Mouse (Mus musculus): Measurements from ENCODE around the gene Olfr1049. TPM values are rescaled to one million over a fixed set of nuclear protein-coding genes. Genes with fewer than 3 reads are reported as not detected.
"Not testable (repeated sequence)": the region's sequence is repeated elsewhere in the genome, so short reads cannot be mapped to it uniquely, and the experiment has no call there.

The Olfr1049 gene
- total RNA-seq (2014; rRNA removed) (not detected in 2 replicates), polyA plus RNA-seq (2012; rRNA removed) (not detected in 2 replicates)

DNA sequence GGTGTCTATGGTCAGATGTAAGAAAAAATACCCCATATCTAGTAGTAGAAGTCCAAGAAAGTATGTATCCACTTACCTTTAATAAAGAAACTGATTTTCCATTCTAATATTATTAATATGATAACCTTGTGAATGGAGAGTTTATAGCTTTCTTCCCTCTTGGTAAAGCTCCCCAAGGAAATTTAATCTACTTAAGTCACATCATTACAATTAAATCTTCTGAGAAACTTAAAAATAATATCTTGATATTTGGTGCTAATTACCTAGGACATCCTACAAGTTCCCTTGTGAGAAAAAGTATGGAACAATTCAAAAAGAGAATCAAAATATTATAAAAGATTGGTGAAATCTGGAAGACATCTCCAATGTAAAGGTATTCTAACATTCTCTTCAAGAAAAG, at the start of gene Olfr1049:
Olfr1049 (minus strand) TSS at position 101 of the 400 bp plus-strand sequence.
- not testable (repeated sequence) for H3K27ac ChIP-seq (replicated peaks; ENCODE audit: insufficient read depth, low read depth, low read length); H3K4me3 ChIP-seq (ENCODE audit: insufficient read depth, low read depth, low read length); H3K36me3 ChIP-seq (ENCODE audit: control insufficient read depth, insufficient read depth, low read length); H3K4me1 ChIP-seq (ENCODE audit: control insufficient read depth, insufficient read depth, low read length); H3K27me3 ChIP-seq (ENCODE audit: control insufficient read depth, insufficient read depth, low read length); H3K9ac ChIP-seq (ENCODE audit: low read depth, low read length); H3K79me2 ChIP-seq (ENCODE audit: control insufficient read depth, insufficient read depth, low read length); DNase-seq (ENCODE audit: extremely low read depth, low read depth, low spot score)

DNA sequence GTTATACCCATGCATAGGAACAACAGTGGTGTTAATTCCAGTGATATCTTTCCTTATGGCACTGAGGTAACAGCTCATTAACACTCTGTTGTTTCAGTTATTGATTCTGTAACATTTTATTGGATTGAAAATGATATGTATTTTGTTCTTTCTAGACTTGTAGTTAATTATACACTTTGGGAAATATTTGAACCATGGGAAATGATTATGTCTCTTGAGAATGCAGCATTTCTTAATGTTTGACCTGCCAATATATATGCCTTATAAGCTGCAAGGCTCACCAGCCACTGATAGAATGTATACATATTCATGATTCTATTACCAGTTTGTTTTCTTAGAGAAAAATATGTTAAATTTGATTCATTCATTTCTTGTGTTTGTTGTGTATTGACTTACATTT, 34.0 kb upstream of the Olfr1049 start, which contains the start of gene Olfr1052:
Olfr1052 (plus strand) TSS at position 301 of the 400 bp plus-strand sequence.
- H3K27ac ChIP-seq (replicated peaks; ENCODE audit: insufficient read depth, low read depth, low read length), result no peak within 1 kb of the TSS
- TF ChIP-seq POLR2A (IDR thresholded peaks at IDR 0.05; ENCODE audit: extremely low read depth, insufficient read depth, low read length), result no peak
- TF ChIP-seq CTCF (IDR thresholded peaks at IDR 0.05; ENCODE audit: low read depth, low read length), result no peak
- no peaks in the 10 kb centered on the region for H3K27me3 ChIP-seq (ENCODE audit: control insufficient read depth, insufficient read depth, low read length)
- no peak within 1 kb of the TSS for H3K9ac ChIP-seq (ENCODE audit: low read depth, low read length)
- no peaks in the 10 kb centered on the region for H3K79me2 ChIP-seq (ENCODE audit: control insufficient read depth, insufficient read depth, low read length)
- no peak for DNase-seq (ENCODE audit: extremely low read depth, low read depth, low spot score)
- no peaks in the 10 kb centered on the region for H3K36me3 ChIP-seq (ENCODE audit: control insufficient read depth, insufficient read depth, low read length)
- H3K4me1 ChIP-seq (ENCODE audit: control insufficient read depth, insufficient read depth, low read length), result no peaks in the 10 kb centered on the region
- H3K4me3 ChIP-seq (ENCODE audit: insufficient read depth, low read depth, low read length), result no peak within 1 kb of the TSS

DNA sequence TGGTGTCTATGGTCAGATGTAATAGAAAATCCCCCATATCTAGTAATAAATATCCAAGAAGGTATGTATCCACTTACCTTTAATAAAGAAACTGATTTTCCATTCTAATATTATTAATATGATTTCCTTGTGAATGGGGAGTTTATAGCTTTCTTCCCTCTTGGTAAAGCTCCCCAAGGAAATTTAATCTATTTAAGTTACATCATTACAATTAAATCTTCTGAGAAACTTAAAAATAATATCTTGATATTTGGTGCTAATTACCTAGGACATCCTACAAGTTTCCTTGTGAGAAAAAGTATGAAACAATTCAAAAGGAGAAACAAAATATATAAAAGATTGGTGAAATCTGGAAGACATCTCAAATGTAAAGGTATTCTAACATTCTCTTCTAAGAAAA, 20.9 kb upstream of the Olfr1049 start, which contains the start of gene Olfr1051:
Olfr1051 (minus strand) TSS at position 101 of the 400 bp plus-strand sequence.
- not testable (repeated sequence) for H3K79me2 ChIP-seq (ENCODE audit: control insufficient read depth, insufficient read depth, low read length); DNase-seq (ENCODE audit: extremely low read depth, low read depth, low spot score); H3K36me3 ChIP-seq (ENCODE audit: control insufficient read depth, insufficient read depth, low read length); H3K4me1 ChIP-seq (ENCODE audit: control insufficient read depth, insufficient read depth, low read length); H3K27ac ChIP-seq (replicated peaks; ENCODE audit: insufficient read depth, low read depth, low read length); H3K9ac ChIP-seq (ENCODE audit: low read depth, low read length); H3K4me3 ChIP-seq (ENCODE audit: insufficient read depth, low read depth, low read length); H3K27me3 ChIP-seq (ENCODE audit: control insufficient read depth, insufficient read depth, low read length)

DNA sequence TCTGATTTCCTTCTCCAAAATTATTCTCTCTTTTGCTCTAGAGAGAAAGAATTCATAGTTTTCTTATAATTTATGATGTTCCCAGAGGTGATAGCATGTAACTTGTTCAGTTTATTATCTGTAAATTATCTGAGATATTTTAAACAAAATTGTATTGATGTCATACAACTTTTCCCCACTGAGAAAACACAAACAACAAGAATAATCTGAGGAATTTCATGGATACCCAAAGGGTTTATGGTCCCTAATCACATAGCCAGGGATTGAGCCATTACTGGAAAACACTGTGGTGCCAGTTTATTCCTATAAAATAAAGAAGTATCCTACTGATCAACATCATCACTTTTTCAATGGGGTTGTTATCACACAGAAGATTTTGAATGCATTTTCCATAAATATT, 17.9 kb downstream of the Olfr1049 start, which contains the start of gene Olfr1048:
Olfr1048 (minus strand) TSS at position 101 of the 400 bp plus-strand sequence.
- TF ChIP-seq CTCF (IDR thresholded peaks at IDR 0.05; ENCODE audit: low read depth, low read length) (no peak), POLR2A (IDR thresholded peaks at IDR 0.05; ENCODE audit: extremely low read depth, insufficient read depth, low read length) (no peak)
- Histone ChIP-seq H3K4me1 (ENCODE audit: control insufficient read depth, insufficient read depth, low read length) (no peaks in the 10 kb centered on the region), H3K27me3 (ENCODE audit: control insufficient read depth, insufficient read depth, low read length) (no peaks in the 10 kb centered on the region), H3K4me3 (ENCODE audit: insufficient read depth, low read depth, low read length) (no peak within 1 kb of the TSS), H3K9ac (ENCODE audit: low read depth, low read length) (no peak within 1 kb of the TSS), H3K36me3 (ENCODE audit: control insufficient read depth, insufficient read depth, low read length) (no peaks in the 10 kb centered on the region), H3K79me2 (ENCODE audit: control insufficient read depth, insufficient read depth, low read length) (no peaks in the 10 kb centered on the region), H3K27ac (replicated peaks; ENCODE audit: insufficient read depth, low read depth, low read length) (no peak within 1 kb of the TSS)
- no peak for DNase-seq (ENCODE audit: extremely low read depth, low read depth, low spot score)

DNA sequence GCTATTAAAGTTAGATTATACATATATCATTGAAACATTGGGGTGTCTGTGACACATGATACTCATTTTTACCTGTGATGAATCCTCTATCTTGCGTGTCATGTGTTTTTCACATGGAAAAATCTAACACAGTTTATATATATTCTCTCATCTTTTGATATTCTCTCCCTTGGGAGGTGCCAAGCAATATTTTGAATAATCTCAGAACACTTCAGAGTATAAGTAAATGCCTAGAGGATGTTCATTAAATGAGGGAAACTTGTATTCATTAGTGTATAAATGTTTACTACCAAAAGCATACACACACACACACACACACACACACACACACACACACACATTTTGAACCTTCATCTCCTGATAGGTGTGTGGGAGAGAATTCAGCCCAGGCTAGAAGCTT, 26.8 kb downstream of the Olfr1049 start, which contains the start of gene Olfr1047:
Olfr1047 (minus strand) TSS at position 101 of the 400 bp plus-strand sequence.
- no peak for DNase-seq (ENCODE audit: extremely low read depth, low read depth, low spot score)
- TF ChIP-seq POLR2A (IDR thresholded peaks at IDR 0.05; ENCODE audit: extremely low read depth, insufficient read depth, low read length) (no peak), CTCF (IDR thresholded peaks at IDR 0.05; ENCODE audit: low read depth, low read length) (no peak)
- WGBS, result 90% methylated on average over 1 of the region's 1 CpGs
- no peaks in the 10 kb centered on the region for H3K79me2 ChIP-seq (ENCODE audit: control insufficient read depth, insufficient read depth, low read length)
- H3K4me1 ChIP-seq (ENCODE audit: control insufficient read depth, insufficient read depth, low read length), result no peaks in the 10 kb centered on the region
- H3K36me3 ChIP-seq (ENCODE audit: control insufficient read depth, insufficient read depth, low read length), result no peaks in the 10 kb centered on the region
- H3K9ac ChIP-seq (ENCODE audit: low read depth, low read length), result no peak within 1 kb of the TSS
- H3K27ac ChIP-seq (replicated peaks; ENCODE audit: insufficient read depth, low read depth, low read length), result no peak within 1 kb of the TSS
- H3K27me3 ChIP-seq (ENCODE audit: control insufficient read depth, insufficient read depth, low read length), result no peaks in the 10 kb centered on the region
- H3K4me3 ChIP-seq (ENCODE audit: insufficient read depth, low read depth, low read length), result no peak within 1 kb of the TSS

DNA sequence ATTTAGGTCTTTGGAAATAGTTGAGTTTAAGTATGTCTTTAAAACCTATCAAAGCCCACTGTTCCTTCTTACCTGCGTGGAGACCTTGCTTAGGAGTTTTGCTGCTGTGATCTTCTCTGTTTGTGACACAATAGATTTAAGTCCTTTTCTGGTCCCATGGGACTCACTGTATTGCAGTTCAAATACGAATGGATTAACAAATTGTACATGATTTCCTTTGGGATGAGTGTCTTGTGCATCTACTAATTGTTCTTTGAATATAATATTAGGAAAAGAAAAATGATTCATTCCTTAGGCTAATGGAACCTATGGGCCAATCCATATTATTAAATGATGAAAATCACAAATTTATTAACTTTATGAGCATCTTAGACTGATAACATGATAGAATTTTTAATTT, 38.9 kb downstream of the Olfr1049 start, which contains the start of gene Olfr1046:
Olfr1046 (minus strand) TSS at position 101 of the 400 bp plus-strand sequence.
- Histone ChIP-seq H3K9ac (ENCODE audit: low read depth, low read length) (no peak within 1 kb of the TSS), H3K4me1 (ENCODE audit: control insufficient read depth, insufficient read depth, low read length) (no peaks in the 10 kb centered on the region), H3K27me3 (ENCODE audit: control insufficient read depth, insufficient read depth, low read length) (no peaks in the 10 kb centered on the region), H3K4me3 (ENCODE audit: insufficient read depth, low read depth, low read length) (no peak within 1 kb of the TSS), H3K79me2 (ENCODE audit: control insufficient read depth, insufficient read depth, low read length) (no peaks in the 10 kb centered on the region), H3K36me3 (ENCODE audit: control insufficient read depth, insufficient read depth, low read length) (no peaks in the 10 kb centered on the region), H3K27ac (replicated peaks; ENCODE audit: insufficient read depth, low read depth, low read length) (no peak within 1 kb of the TSS)
- WGBS, result 62% methylated on average over 2 of the region's 2 CpGs
- no peak for DNase-seq (ENCODE audit: extremely low read depth, low read depth, low spot score)
- no peak for TF ChIP-seq POLR2A (IDR thresholded peaks at IDR 0.05; ENCODE audit: extremely low read depth, insufficient read depth, low read length)
- no peak for TF ChIP-seq CTCF (IDR thresholded peaks at IDR 0.05; ENCODE audit: low read depth, low read length)

Other genes with a start within 250 kb of the Olfr1049 start
- 8.7 and 10.7 TPM in 2 replicates for gene Olfr1033, start 237.7 kb downstream of the Olfr1049 start, total RNA-seq (2014; rRNA removed)
- 1.7 TPM in 2 replicates for gene Olfr1033, start 237.7 kb downstream of the Olfr1049 start, polyA plus RNA-seq (2012; rRNA removed)
- 2.4 and 2.6 TPM in 2 replicates for gene Olfr1034, start 212.5 kb downstream of the Olfr1049 start, total RNA-seq (2014; rRNA removed)
- 0.90 and 0.93 TPM in 2 replicates for gene Olfr1034, start 212.5 kb downstream of the Olfr1049 start, polyA plus RNA-seq (2012; rRNA removed)
- gene Olfr1036, start 184.3 kb downstream of the Olfr1049 start, total RNA-seq (2014; rRNA removed), result not detected in 2 replicates
- gene Olfr1036, start 184.3 kb downstream of the Olfr1049 start, polyA plus RNA-seq (2012; rRNA removed), result not detected in 2 replicates
- not detected in 2 replicates for gene Olfr1037, start 170.9 kb downstream of the Olfr1049 start, total RNA-seq (2014; rRNA removed)
- gene Olfr1037, start 170.9 kb downstream of the Olfr1049 start, polyA plus RNA-seq (2012; rRNA removed), result not detected in 2 replicates
- gene Olfr1039, start 122.4 kb downstream of the Olfr1049 start, total RNA-seq (2014; rRNA removed), result not detected in 2 replicates
- gene Olfr1039, start 122.4 kb downstream of the Olfr1049 start, polyA plus RNA-seq (2012; rRNA removed), result not detected in 2 replicates
- gene Olfr1040, start 111.6 kb downstream of the Olfr1049 start, total RNA-seq (2014; rRNA removed), result not detected in 2 replicates
- gene Olfr1040, start 111.6 kb downstream of the Olfr1049 start, polyA plus RNA-seq (2012; rRNA removed), result not detected in 2 replicates
- gene Olfr1042, start 96.5 kb downstream of the Olfr1049 start, total RNA-seq (2014; rRNA removed), result not detected in 2 replicates
- not detected in 2 replicates for gene Olfr1042, start 96.5 kb downstream of the Olfr1049 start, polyA plus RNA-seq (2012; rRNA removed)
- not detected in 2 replicates for gene Olfr1043, start 90.8 kb downstream of the Olfr1049 start, total RNA-seq (2014; rRNA removed)
- gene Olfr1043, start 90.8 kb downstream of the Olfr1049 start, polyA plus RNA-seq (2012; rRNA removed), result not detected in 2 replicates
- gene Olfr1044, start 80.5 kb downstream of the Olfr1049 start, total RNA-seq (2014; rRNA removed), result not detected in 2 replicates
- gene Olfr1044, start 80.5 kb downstream of the Olfr1049 start, polyA plus RNA-seq (2012; rRNA removed), result not detected in 2 replicates
- not detected in 2 replicates for gene Olfr52, start 72.6 kb downstream of the Olfr1049 start, total RNA-seq (2014; rRNA removed)
- gene Olfr52, start 72.6 kb downstream of the Olfr1049 start, polyA plus RNA-seq (2012; rRNA removed), result not detected in 2 replicates
- gene Olfr1045, start 55.3 kb downstream of the Olfr1049 start, total RNA-seq (2014; rRNA removed), result not detected in 2 replicates
- not detected in 2 replicates for gene Olfr1045, start 55.3 kb downstream of the Olfr1049 start, polyA plus RNA-seq (2012; rRNA removed)
- gene Olfr1046, start 39.0 kb downstream of the Olfr1049 start, total RNA-seq (2014; rRNA removed), result not detected in 2 replicates
- not detected in 2 replicates for gene Olfr1046, start 39.0 kb downstream of the Olfr1049 start, polyA plus RNA-seq (2012; rRNA removed)
- gene Olfr1047, start 26.9 kb downstream of the Olfr1049 start, total RNA-seq (2014; rRNA removed), result not detected in 2 replicates
- gene Olfr1047, start 26.9 kb downstream of the Olfr1049 start, polyA plus RNA-seq (2012; rRNA removed), result not detected in 2 replicates
- gene Olfr1048, start 18.0 kb downstream of the Olfr1049 start, total RNA-seq (2014; rRNA removed), result not detected in 2 replicates
- not detected in 2 replicates for gene Olfr1048, start 18.0 kb downstream of the Olfr1049 start, polyA plus RNA-seq (2012; rRNA removed)
- gene Olfr1051, start 20.8 kb upstream of the Olfr1049 start, total RNA-seq (2014; rRNA removed), result not detected in 2 replicates
- gene Olfr1051, start 20.8 kb upstream of the Olfr1049 start, polyA plus RNA-seq (2012; rRNA removed), result not detected in 2 replicates
- gene Olfr1052, start 34.1 kb upstream of the Olfr1049 start, total RNA-seq (2014; rRNA removed), result not detected in 2 replicates
- gene Olfr1052, start 34.1 kb upstream of the Olfr1049 start, polyA plus RNA-seq (2012; rRNA removed), result not detected in 2 replicates
- not detected in 2 replicates for gene Olfr1053, start 57.0 kb upstream of the Olfr1049 start, total RNA-seq (2014; rRNA removed)
- not detected in 2 replicates for gene Olfr1053, start 57.0 kb upstream of the Olfr1049 start, polyA plus RNA-seq (2012; rRNA removed)
- not detected in 2 replicates for gene Olfr1054, start 77.1 kb upstream of the Olfr1049 start, total RNA-seq (2014; rRNA removed)
- gene Olfr1054, start 77.1 kb upstream of the Olfr1049 start, polyA plus RNA-seq (2012; rRNA removed), result not detected in 2 replicates
- not detected in 2 replicates for gene Olfr1055, start 92.0 kb upstream of the Olfr1049 start, total RNA-seq (2014; rRNA removed)
- not detected in 2 replicates for gene Olfr1055, start 92.0 kb upstream of the Olfr1049 start, polyA plus RNA-seq (2012; rRNA removed)
- gene Olfr1056, start 104.1 kb upstream of the Olfr1049 start, total RNA-seq (2014; rRNA removed), result not detected in 2 replicates
- gene Olfr1056, start 104.1 kb upstream of the Olfr1049 start, polyA plus RNA-seq (2012; rRNA removed), result not detected in 2 replicates
- gene Olfr1057, start 120.1 kb upstream of the Olfr1049 start, total RNA-seq (2014; rRNA removed), result not detected in 2 replicates
- not detected in 2 replicates for gene Olfr1057, start 120.1 kb upstream of the Olfr1049 start, polyA plus RNA-seq (2012; rRNA removed)
- gene Olfr1058, start 130.2 kb upstream of the Olfr1049 start, total RNA-seq (2014; rRNA removed), result not detected in 2 replicates
- not detected in 2 replicates for gene Olfr1058, start 130.2 kb upstream of the Olfr1049 start, polyA plus RNA-seq (2012; rRNA removed)
- not detected in 2 replicates for gene Olfr1061, start 155.7 kb upstream of the Olfr1049 start, total RNA-seq (2014; rRNA removed)
- gene Olfr1061, start 155.7 kb upstream of the Olfr1049 start, polyA plus RNA-seq (2012; rRNA removed), result not detected in 2 replicates
- gene Olfr1062, start 168.4 kb upstream of the Olfr1049 start, total RNA-seq (2014; rRNA removed), result not detected in 2 replicates
- not detected in 2 replicates for gene Olfr1062, start 168.4 kb upstream of the Olfr1049 start, polyA plus RNA-seq (2012; rRNA removed)
- not detected in 2 replicates for gene Olfr1065, start 192.3 kb upstream of the Olfr1049 start, total RNA-seq (2014; rRNA removed)
- gene Olfr1065, start 192.3 kb upstream of the Olfr1049 start, polyA plus RNA-seq (2012; rRNA removed), result not detected in 2 replicates
- gene Olfr1066, start 197.9 kb upstream of the Olfr1049 start, total RNA-seq (2014; rRNA removed), result not detected in 2 replicates
- gene Olfr1066, start 197.9 kb upstream of the Olfr1049 start, polyA plus RNA-seq (2012; rRNA removed), result not detected in 2 replicates
- not detected in 2 replicates for gene Olfr228, start 229.1 kb upstream of the Olfr1049 start, total RNA-seq (2014; rRNA removed)
- gene Olfr228, start 229.1 kb upstream of the Olfr1049 start, polyA plus RNA-seq (2012; rRNA removed), result not detected in 2 replicates